Mouse (Mus musculus) common myeloid progenitor, adult 5-6 weeks (primary cell): Measurements from ENCODE around the gene Dnajb9. TPM values are rescaled to one million over a fixed set of nuclear protein-coding genes. Genes with fewer than 3 reads are reported as not detected.

Source experiments
- total RNA-seq: library from RNA; stranded (forward); fragments of 200-1000, 187-1606 nt; gene quantifications from 2 replicates; pipeline ENCODE4 v1.2.3, GENCODE M21; 2017

Dnajb9 gene
- total RNA-seq, 1 experiment from 2014 or later: 55.9 TPM

Other genes with a start within 250 kb of the Dnajb9 start
- gene Pnpla8, start 11.0 kb upstream of the Dnajb9 start, total RNA-seq: 45.4 and 48.2 TPM in 2 replicates
- gene Nrcam, start 118.6 kb upstream of the Dnajb9 start, total RNA-seq: 0.27 and 0.78 TPM in 2 replicates